Mouse (Mus musculus) liver, embryonic 14.5 days (tissue): ENCODE measurements around the gene Pyroxd2. TPM values are rescaled to one million over a fixed set of nuclear protein-coding genes. Genes with fewer than 3 reads are reported as not detected.

Experiments used
- ATAC-seq: fragments of 200-750 bp; cut with Nextera tagmentation; 2 replicates; pipeline ENCODE4 v1.8.0; 2017; ENCODE audit warnings: moderate number of reproducible peaks, mild to moderate bottlenecking, moderate library complexity; ENCODE audit not compliant: insufficient read depth
- DNase-seq, 3 experiments: peaks; one replicate each; pipeline ENCODE4 v3.0.0-alpha.2; 2012 to 2013; ENCODE audit warnings: low read depth in 3 of 3, low spot score in 3 of 3
- H3K27ac ChIP-seq: fragments of 300-500 bp; sonication (generic); 2 replicates; pipeline ENCODE4 v1.5.1; 2014; ENCODE audit warnings: moderate library complexity, mild to moderate bottlenecking, control low read depth, inconsistent platforms
- H3K27me3 ChIP-seq: fragments of 300-500 bp; sonication (generic); 2 replicates; pipeline ENCODE4 v1.6.1; 2014; ENCODE audit warnings: mild to moderate bottlenecking, low read length, moderate library complexity; ENCODE audit not compliant: control insufficient read depth, insufficient read depth
- H3K36me3 ChIP-seq: fragments of 300-500 bp; sonication (generic); replicated peaks from 2 replicates; pipeline ENCODE4 v1.6.1; 2014; ENCODE audit warnings: low read depth; ENCODE audit not compliant: control insufficient read depth, insufficient read depth
- H3K4me1 ChIP-seq, 2 experiments: fragments of 200-500 bp in 1 of 2; fragments of 300-500 bp in 1 of 2; sonication (generic) in 1 of 2; replicated peaks; 2 replicates each; pipeline ENCODE4 v1.6.1; 2012 to 2014; ENCODE audit warnings: antibody characterized with exemption in 1 of 2, inconsistent platforms in 1 of 2, low read length in 1 of 2; ENCODE audit not compliant: control insufficient read depth in 2 of 2, insufficient read depth in 2 of 2
- H3K4me2 ChIP-seq: fragments of 300-500 bp; sonication (generic); 2 replicates; pipeline ENCODE4 v1.6.1; 2014; ENCODE audit warnings: low read depth, mild to moderate bottlenecking, control low read depth, moderate library complexity
- H3K4me3 ChIP-seq, 2 experiments: fragments of 200-500 bp in 1 of 2; fragments of 300-500 bp in 1 of 2; sonication (generic) in 1 of 2; 2 replicates each; pipeline ENCODE4 v1.5.1; 2012 to 2014; ENCODE audit warnings: low read depth in 2 of 2, low read length in 2 of 2, mild to moderate bottlenecking in 2 of 2, control low read depth in 1 of 2, inconsistent platforms in 1 of 2, moderate library complexity in 1 of 2; ENCODE audit not compliant: insufficient read depth in 1 of 2
- H3K9ac ChIP-seq: fragments of 300-500 bp; sonication (generic); replicated peaks from 2 replicates; pipeline ENCODE4 v1.6.1; 2014; ENCODE audit warnings: mild to moderate bottlenecking, control low read depth, moderate library complexity
- H3K9me3 ChIP-seq: fragments of 300-500 bp; sonication (generic); 2 replicates; pipeline ENCODE4 v1.6.1; 2016; ENCODE audit warnings: low read length, mixed read lengths; ENCODE audit not compliant: control insufficient read depth
- CTCF ChIP-seq: IDR thresholded peaks from 2 replicates; pipeline ENCODE4 v1.5.1; 2016; ENCODE audit warnings: antibody characterized with exemption, low read depth, control low read depth
- EP300 ChIP-seq: IDR thresholded peaks from 2 replicates; pipeline ENCODE4 v1.6.1; 2016; ENCODE audit warnings: antibody characterized with exemption, low read depth
- WGBS: fragments of 180-500 bp; shearing (Covaris S2); extraction: QIAGEN DNeasy Blood & Tissue Kit; methylation state at CpG from one replicate; pipeline ENCODE4 v1.1.7; 2014; ENCODE audit not compliant: insufficient replicate concordance; 5-methylcytosine and 5-hydroxymethylcytosine counted together
- polyA plus RNA-seq, 2 experiments: library from polyadenylated mRNA; depleted of rRNA in 1 of 2; stranded (reverse) in 1 of 2; unstranded in 1 of 2; fragments of >200 nt; fragmentation: Nextera tagmentation in 1 of 2; extraction: Ambion mirVana in 1 of 2; gene quantifications; 2 replicates each; pipeline versions ENCODE4 v1.2.1 to v1.2.3; 2012 to 2014

Pyroxd2 gene
- polyA plus RNA-seq, 2 experiments, result 1.4 to 2.8 TPM

- H3K27me3 ChIP-seq, result no peaks in the 10 kb centered on the region
- H3K9me3 ChIP-seq, result no peaks in the 10 kb centered on the region
- H3K4me2 ChIP-seq, result no peak overlapping the region
- TF ChIP-seq CTCF, result no peak
- no peaks in the 10 kb centered on the region; a peak in 1 of 4 replicates for H3K4me1 ChIP-seq
- H3K9ac ChIP-seq, result no peak overlapping the region
- ATAC-seq (no peak), DNase-seq (no peak)
- H3K27ac ChIP-seq, result no peak overlapping the region
- WGBS, result 71% methylated on average over 10 of the region's 10 CpGs
- no peaks in the 10 kb centered on the region for H3K36me3 ChIP-seq
- H3K4me3 ChIP-seq, result no peak overlapping the region
Observed at GRCm38 (mm10) chr19:42726766-42727165, 25.8 kb downstream of the Pyroxd2 start.

DNA sequence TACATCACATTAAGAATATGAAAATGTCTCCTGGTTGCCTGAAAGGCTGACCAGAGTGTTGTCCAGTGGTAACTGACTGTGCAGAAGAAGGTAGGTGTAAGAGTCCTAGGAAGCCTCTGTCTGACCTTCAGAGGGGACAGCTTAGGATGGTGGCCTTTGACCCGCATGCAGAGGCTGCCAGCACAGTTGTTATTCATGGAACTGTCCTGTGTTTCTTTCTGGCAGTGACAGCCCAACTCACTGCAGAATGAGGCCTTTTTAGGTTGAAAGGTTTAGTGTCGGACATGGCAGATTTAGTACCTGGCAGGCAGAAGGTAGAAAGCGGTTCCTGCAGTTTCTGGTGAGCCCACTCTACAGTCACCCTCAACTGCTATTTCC lies 26.6 kb downstream of the Pyroxd2 start:
- Histone ChIP-seq H3K27me3 (no peaks in the 10 kb centered on the region), H3K4me3 (no peak overlapping the region), H3K36me3 (no peaks in the 10 kb centered on the region), H3K4me1 (no peaks in the 10 kb centered on the region; a peak in 1 of 4 replicates), H3K4me2 (no peak overlapping the region), H3K27ac (no peak overlapping the region), H3K9me3 (no peaks in the 10 kb centered on the region), H3K9ac (no peak overlapping the region)
- WGBS, result 59% methylated on average over 3 of the region's 3 CpGs
- ATAC-seq, result no peak
- DNase-seq, result no peak
- TF ChIP-seq EP300, result no peak

DNA sequence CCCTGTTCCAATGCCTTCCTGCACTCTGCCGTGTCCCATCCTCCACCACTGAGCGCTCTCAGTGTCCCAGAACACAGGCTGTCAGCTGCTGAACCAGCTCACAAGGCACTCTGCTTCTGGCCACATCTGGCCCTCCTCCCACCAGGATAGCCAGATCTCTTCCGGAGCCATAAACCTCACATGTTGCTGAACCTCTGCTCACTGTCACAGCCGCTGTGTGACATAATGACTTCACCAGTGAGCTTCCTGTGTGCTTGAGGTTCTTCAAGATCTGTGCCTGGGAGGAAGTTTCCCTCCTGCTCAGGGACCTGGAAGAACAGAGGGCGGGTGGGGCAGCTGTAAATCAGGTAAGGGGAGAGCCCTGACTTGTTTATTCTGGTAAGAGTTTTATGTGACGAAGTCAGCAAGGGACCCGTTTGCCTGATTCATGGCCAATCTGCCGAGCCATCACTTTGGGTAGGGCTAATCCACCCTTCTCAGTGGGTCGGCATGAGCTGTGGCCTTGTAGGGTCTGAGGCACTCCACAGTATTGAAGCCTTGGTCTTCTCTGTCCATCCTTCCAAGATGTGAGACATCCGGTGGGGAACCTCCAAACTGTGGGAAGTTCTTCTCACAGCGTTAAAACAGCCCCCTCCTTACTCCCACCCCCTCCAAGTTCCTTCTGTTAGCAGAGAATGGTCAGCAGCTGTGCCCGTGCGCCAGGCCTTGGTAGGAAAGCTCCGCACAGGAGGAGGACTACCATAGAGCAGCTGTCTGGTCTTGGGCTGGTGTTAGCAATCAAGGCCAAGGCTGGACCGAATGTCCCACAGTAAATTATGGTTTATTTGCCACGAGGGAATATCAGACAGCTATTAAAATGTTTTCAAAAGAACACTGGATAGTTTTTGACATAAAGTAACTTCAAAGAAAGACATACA lies 27.3 kb downstream of the Pyroxd2 start:
- no peaks in the 10 kb centered on the region for H3K9me3 ChIP-seq
- DNase-seq (no peak), ATAC-seq (no peak)
- H3K4me1 ChIP-seq, result no peaks in the 10 kb centered on the region; a peak in 1 of 4 replicates
- H3K27me3 ChIP-seq, result no peaks in the 10 kb centered on the region
- no peak overlapping the region for H3K4me3 ChIP-seq
- TF ChIP-seq CTCF (no peak), EP300 (no peak)
- no peak overlapping the region for H3K27ac ChIP-seq
- H3K9ac ChIP-seq, result no peak overlapping the region
- no peak overlapping the region for H3K4me2 ChIP-seq
- 38% methylated on average over 16 of the region's 16 CpGs for WGBS
- H3K36me3 ChIP-seq, result no peaks in the 10 kb centered on the region

DNA sequence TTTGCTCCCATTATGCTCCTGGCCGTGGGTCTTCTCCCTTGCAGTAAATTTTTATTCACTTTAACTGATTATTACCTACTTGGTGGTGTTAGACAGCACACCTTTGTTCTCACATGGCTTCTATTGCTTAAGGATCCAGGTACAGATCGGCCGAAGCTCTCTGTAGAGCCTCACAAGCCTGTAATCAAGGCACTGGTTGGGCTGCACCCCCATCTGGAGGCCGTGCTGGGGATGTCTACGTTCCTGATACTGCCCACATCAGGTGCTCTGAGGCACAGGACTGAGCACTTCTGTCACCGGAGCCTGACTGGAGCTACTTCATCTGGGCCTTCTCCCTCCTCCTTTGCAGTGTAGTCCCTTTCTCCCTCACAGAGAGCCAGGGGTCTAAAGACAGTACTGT lies 29.3 kb downstream of the Pyroxd2 start:
- Histone ChIP-seq H3K27me3 (no peaks in the 10 kb centered on the region), H3K9ac (no peak overlapping the region), H3K4me3 (no peak overlapping the region), H3K4me2 (no peak overlapping the region), H3K9me3 (no peaks in the 10 kb centered on the region), H3K36me3 (no peaks in the 10 kb centered on the region), H3K27ac (no peak overlapping the region), H3K4me1 (no peaks in the 10 kb centered on the region; a peak in 1 of 4 replicates)
- 55% methylated on average over 6 of the region's 6 CpGs for WGBS
- TF ChIP-seq EP300 (no peak), CTCF (peak; percentile 31; the same call in 1 of the 2 replicates)
- ATAC-seq (no peak), DNase-seq (no peak)

GRCm38 (mm10) chr19:42722500-42722899 lies 30.1 kb downstream of the Pyroxd2 start:
- Histone ChIP-seq H3K27ac (no peak overlapping the region), H3K36me3 (no peaks in the 10 kb centered on the region), H3K9me3 (no peaks in the 10 kb centered on the region), H3K4me1 (no peaks in the 10 kb centered on the region; a peak in 1 of 4 replicates), H3K4me3 (no peak overlapping the region), H3K4me2 (no peak overlapping the region), H3K27me3 (no peaks in the 10 kb centered on the region), H3K9ac (no peak overlapping the region)
- WGBS, result 16% methylated on average over 2 of the region's 2 CpGs
- TF ChIP-seq CTCF (no peak), EP300 (no peak)
- DNase-seq (peak in 1 of 3 experiments; percentile 27), ATAC-seq (peak; percentile 47; the same call in 1 of the 2 replicates)
